Mouse (Mus musculus) midbrain, postnatal 0 days (tissue): ENCODE measurements around the gene Klhl29. TPM values are rescaled to one million over a fixed set of nuclear protein-coding genes. Genes with fewer than 3 reads are reported as not detected.

Experiments
- ATAC-seq: fragments of 200-750 bp; cut with Nextera tagmentation; 2 replicates; pipeline ENCODE4 v1.8.0; 2017; ENCODE audit warnings: moderate number of reproducible peaks, mild to moderate bottlenecking, moderate TSS enrichment, moderate library complexity; ENCODE audit not compliant: low FRiP score
- DNase-seq: peaks from one replicate; pipeline ENCODE4 v3.0.0-alpha.2; 2015; ENCODE audit warnings: low spot score
- H3K27ac ChIP-seq: fragments of 300-500 bp; sonication (generic); 2 replicates; pipeline ENCODE4 v1.5.1; 2014; ENCODE audit warnings: low read depth, mild to moderate bottlenecking, low read length, mixed read lengths
- H3K27me3 ChIP-seq: fragments of 300-500 bp; sonication (generic); 2 replicates; pipeline ENCODE4 v1.6.1; 2014; ENCODE audit warnings: low read length, control low read depth, mixed read lengths; ENCODE audit not compliant: insufficient read depth
- H3K36me3 ChIP-seq: fragments of 300-500 bp; sonication (generic); 2 replicates; pipeline ENCODE4 v1.6.1; 2014; ENCODE audit warnings: low read length, control low read depth, mixed read lengths; ENCODE audit not compliant: insufficient read depth
- H3K4me1 ChIP-seq: fragments of 300-500 bp; sonication (generic); 2 replicates; pipeline ENCODE4 v1.6.1; 2014; ENCODE audit warnings: mild to moderate bottlenecking, control low read depth, antibody characterized with exemption, low read length, mixed read lengths; ENCODE audit not compliant: insufficient read depth
- H3K4me2 ChIP-seq: fragments of 300-500 bp; sonication (generic); 2 replicates; pipeline ENCODE4 v1.6.1; 2014; ENCODE audit warnings: low read depth, mild to moderate bottlenecking, low read length, mixed read lengths; ENCODE audit not compliant: poor library complexity, severe bottlenecking
- H3K4me3 ChIP-seq: fragments of 300-500 bp; sonication (generic); 2 replicates; pipeline ENCODE4 v1.5.1; 2014; ENCODE audit warnings: low read depth, mild to moderate bottlenecking, low read length, moderate library complexity
- H3K9ac ChIP-seq: fragments of 300-500 bp; sonication (generic); replicated peaks from 2 replicates; pipeline ENCODE4 v1.6.1; 2014; ENCODE audit warnings: mild to moderate bottlenecking, low read length, moderate library complexity, mixed read lengths; ENCODE audit not compliant: poor library complexity, severe bottlenecking
- H3K9me3 ChIP-seq: fragments of 300-500 bp; sonication (generic); 2 replicates; pipeline ENCODE4 v1.6.1; 2016; ENCODE audit warnings: low read length, control low read depth
- CTCF ChIP-seq: IDR thresholded peaks from 2 replicates; pipeline ENCODE4 v1.5.1; 2016; ENCODE audit warnings: antibody characterized with exemption, mild to moderate bottlenecking
- WGBS: fragments of 180-500 bp; shearing (Covaris S2); extraction: QIAGEN DNeasy Blood & Tissue Kit; methylation state at CpG from one replicate; pipeline ENCODE4 v1.1.7; 2014; 5-methylcytosine and 5-hydroxymethylcytosine counted together
- polyA plus RNA-seq: library from polyadenylated mRNA; unstranded; fragments of >200 nt; fragmentation: Nextera tagmentation; extraction: Ambion mirVana; gene quantifications from 2 replicates; pipeline ENCODE4 v1.2.1, GENCODE M21; 2015
- total RNA-seq: library from RNA; depleted of rRNA; stranded (reverse); fragments of >200 nt; gene quantifications from 2 replicates; pipeline ENCODE4 v1.2.3, GENCODE M21; 2014

The Klhl29 gene
- total and polyA plus RNA-seq, 2 experiments from 2014 or later, result 2.7 to 11.9 TPM

DNA sequence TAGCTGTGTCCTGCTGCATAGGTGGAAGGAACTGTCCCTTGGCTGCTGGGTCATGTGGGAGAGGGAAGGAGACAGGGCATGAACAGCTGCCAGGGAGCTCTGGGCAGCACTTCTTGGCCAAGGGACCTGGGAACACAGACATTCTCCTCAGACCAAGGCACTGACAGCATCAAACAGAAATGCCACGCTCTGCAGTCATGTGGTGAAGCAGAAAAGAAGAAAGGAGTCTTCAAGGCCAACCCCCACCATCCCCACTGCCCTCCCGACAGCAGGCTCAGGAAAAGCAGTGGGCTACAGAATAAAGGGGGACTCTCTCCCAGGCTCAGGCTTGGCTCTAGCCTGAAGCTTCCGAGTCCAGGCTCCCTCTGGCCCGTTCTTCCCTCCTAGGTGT, 130.3 kb downstream of the Klhl29 start:
- Histone ChIP-seq H3K36me3 (no peaks in the 10 kb centered on the region), H3K27ac (no peak overlapping the region), H3K4me1 (peaks cover 3% of the 10 kb centered on the region; the same call in 1 of the 2 replicates), H3K4me3 (no peak overlapping the region), H3K9me3 (no peaks in the 10 kb centered on the region), H3K27me3 (no peaks in the 10 kb centered on the region), H3K4me2 (no peak overlapping the region), H3K9ac (no peak overlapping the region)
- WGBS, result 37% methylated on average over 4 of the region's 4 CpGs
- peak; percentile 58 for ATAC-seq
- no peak for TF ChIP-seq CTCF
- peak; percentile 71 for DNase-seq

DNA sequence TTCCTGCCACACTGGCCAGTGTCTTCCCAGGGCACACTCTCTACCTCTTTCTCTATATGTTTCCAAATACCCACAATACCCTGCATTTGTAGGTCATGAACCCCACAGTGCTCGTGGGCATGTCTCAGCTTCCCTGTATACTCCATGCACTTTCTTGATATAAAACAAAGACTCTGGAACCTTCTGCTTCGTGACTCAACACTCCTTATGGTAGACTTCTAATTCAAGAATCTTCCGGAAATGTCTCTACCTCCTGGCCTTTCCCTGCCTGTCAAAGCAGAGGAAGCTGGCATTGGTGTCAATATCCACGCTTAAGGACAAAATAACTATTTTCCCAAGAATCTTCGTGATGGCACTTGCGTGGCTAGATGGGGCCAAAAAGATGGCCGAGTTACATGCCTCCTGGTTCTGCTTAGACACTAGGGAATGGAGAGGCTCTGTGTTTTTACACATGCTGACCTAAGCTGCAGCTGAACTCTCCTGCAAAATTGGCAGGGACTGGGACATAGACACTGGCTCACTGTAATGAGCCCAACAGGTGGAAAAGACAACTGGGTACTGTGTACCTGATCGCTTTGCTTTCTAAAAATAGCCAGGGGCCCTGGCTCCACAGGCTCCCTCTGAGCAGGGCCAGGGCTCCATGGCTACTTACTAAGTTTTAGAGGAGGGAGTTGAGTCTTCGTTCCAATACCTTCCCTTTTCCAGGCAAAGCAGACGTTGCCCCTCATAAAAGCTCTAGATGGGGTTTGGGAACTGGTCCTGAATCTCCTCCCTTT, 130.9 kb downstream of the Klhl29 start:
- WGBS, result 89% methylated on average over 10 of the region's 10 CpGs
- Histone ChIP-seq H3K4me2 (no peak overlapping the region), H3K27me3 (no peaks in the 10 kb centered on the region), H3K36me3 (no peaks in the 10 kb centered on the region), H3K27ac (no peak overlapping the region), H3K9ac (no peak overlapping the region), H3K4me1 (peaks cover 3% of the 10 kb centered on the region; the same call in 1 of the 2 replicates), H3K9me3 (no peaks in the 10 kb centered on the region), H3K4me3 (no peak overlapping the region)
- no peak for TF ChIP-seq CTCF
- no peak for ATAC-seq
- no peak for DNase-seq

DNA sequence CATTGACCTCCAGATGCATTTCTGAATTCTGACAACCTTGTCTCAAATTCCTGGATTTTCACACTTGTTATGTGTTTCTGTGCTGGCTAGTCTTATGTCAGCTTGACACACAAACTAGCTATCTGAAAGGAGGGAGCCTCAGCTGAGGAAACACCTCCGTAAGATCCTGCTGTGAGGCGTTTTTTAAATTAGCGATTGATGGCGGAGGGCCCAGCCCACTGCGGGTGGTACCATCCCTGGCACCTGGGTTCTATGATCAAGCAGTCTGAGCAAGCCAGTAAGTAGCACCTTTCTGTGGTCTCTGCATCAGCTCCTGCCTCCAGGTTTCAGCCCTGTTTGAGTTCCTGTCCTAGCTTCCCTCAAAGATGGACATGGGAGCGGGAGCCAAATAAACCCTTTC, 131.6 kb downstream of the Klhl29 start:
- H3K27me3 ChIP-seq, result no peaks in the 10 kb centered on the region
- no peak overlapping the region for H3K9ac ChIP-seq
- no peak overlapping the region for H3K4me3 ChIP-seq
- TF ChIP-seq CTCF, result no peak
- 87% methylated on average over 6 of the region's 6 CpGs for WGBS
- ATAC-seq (no peak), DNase-seq (no peak)
- H3K4me2 ChIP-seq, result no peak overlapping the region
- no peaks in the 10 kb centered on the region for H3K36me3 ChIP-seq
- no peak overlapping the region for H3K27ac ChIP-seq
- H3K4me1 ChIP-seq, result peaks cover 3% of the 10 kb centered on the region; the same call in 1 of the 2 replicates
- H3K9me3 ChIP-seq, result no peaks in the 10 kb centered on the region

DNA sequence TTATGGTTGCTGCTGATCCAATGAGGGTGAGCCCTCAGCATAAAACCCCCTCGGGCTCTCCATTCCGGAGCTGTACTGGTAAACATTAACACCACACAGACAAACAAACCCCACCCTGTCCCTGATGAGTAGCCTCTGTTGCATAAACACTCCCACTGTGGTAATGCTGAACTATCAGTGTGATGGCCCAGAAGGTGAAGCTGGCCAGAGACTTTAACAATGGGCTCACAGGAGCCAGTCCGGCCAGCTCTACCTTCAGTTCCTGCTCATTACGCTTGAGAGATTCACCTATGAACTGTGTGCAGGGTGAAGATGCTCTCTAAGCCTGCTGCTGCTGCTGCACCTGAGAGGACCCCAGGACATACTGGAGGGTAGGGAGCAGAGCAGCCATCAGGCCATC, 132.0 kb downstream of the Klhl29 start:
- H3K4me3 ChIP-seq, result no peak overlapping the region
- H3K4me2 ChIP-seq, result no peak overlapping the region
- ATAC-seq, result no peak
- no peak for DNase-seq
- H3K27me3 ChIP-seq, result no peaks in the 10 kb centered on the region
- H3K9ac ChIP-seq, result no peak overlapping the region
- H3K4me1 ChIP-seq, result peaks cover 3% of the 10 kb centered on the region; the same call in 1 of the 2 replicates
- H3K27ac ChIP-seq, result no peak overlapping the region
- TF ChIP-seq CTCF, result no peak
- H3K9me3 ChIP-seq, result no peaks in the 10 kb centered on the region
- 83% methylated on average over 4 of the region's 4 CpGs for WGBS
- H3K36me3 ChIP-seq, result no peaks in the 10 kb centered on the region

DNA sequence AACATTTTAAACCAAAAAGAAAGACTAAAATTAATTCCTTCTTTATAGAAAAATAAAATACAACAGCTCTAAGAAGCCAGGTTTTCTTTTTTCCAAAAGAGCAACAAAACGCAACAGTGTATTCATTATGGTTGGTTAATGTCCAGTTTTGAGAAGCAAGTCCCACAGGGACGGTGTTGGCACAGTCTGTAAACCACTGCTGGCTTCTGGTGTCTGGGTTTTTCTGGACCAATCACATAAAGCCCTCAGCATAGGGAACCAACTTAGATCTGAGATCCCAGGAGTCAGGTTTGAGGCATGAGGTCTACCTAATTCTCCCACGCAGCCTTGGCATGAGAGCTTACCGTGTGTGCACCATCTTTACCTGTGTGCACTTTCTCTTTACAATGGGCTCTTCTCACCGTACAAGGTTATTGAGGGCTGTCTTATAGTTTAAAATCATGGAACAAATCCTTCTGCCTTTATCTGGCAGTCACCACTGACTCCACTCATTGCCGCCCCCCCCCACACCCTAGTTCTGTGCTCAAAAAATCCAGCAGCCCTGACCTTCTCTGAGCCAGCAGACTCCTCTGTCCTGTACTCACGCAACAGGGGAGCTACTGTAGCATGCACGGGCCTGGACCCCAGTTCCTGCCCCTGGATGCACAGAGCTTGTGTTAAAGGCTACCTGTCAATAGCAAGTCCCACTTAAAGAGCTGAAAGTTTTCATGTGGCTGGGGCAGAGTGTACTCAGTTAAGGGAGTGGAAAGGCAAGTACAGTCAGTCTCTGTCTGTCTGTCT, 132.7 kb downstream of the Klhl29 start:
- Histone ChIP-seq H3K4me2 (no peak overlapping the region), H3K9ac (no peak overlapping the region), H3K27ac (no peak overlapping the region), H3K27me3 (no peaks in the 10 kb centered on the region), H3K4me3 (no peak overlapping the region), H3K9me3 (no peaks in the 10 kb centered on the region), H3K4me1 (peaks cover 3% of the 10 kb centered on the region; the same call in 1 of the 2 replicates), H3K36me3 (no peaks in the 10 kb centered on the region)
- ATAC-seq (no peak), DNase-seq (no peak)
- no peak for TF ChIP-seq CTCF
- WGBS, result 89% methylated on average over 8 of the region's 8 CpGs
